Mouse (Mus musculus): ENCODE results near the gene Ccdc180.

The Ccdc180 gene

DNA sequence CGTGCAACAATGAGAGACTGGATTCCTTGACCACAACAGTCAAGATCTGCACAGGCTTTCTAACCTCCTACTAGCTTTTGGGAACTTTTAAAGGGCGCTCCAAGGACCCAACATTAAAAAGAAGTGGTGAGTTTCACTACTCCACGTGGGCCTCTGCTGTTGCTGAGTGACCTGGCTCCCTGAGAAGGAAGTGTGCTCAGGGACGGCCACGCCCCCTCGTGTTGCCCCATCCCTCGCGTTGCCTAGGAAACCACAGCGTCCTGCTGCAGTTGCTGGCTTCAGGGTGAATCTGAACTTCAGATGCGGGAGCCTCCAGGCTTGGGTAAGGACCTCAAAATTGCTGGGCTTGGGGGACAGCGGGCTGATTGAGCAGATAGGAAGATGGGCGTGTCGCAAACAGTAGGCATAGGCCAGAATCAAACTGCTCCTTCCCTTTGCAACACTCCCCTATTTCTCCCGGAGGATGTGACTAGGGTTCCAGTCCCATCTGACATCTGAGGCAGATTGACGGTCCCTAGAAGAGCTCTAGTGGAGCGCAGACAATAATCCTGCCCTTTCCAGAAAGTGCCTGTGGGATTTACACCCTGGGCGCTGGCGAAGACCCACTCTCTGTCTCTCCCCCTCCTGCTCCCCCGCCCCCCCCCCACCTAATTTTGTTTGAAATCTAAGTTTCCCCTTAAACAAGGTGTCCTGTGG lies at the start of gene Ccdc180:
Gene Ccdc180 (plus strand): TSS at position 238 of the 696 bp plus-strand sequence.
- DNase-seq, result peak; percentile 82

DNA sequence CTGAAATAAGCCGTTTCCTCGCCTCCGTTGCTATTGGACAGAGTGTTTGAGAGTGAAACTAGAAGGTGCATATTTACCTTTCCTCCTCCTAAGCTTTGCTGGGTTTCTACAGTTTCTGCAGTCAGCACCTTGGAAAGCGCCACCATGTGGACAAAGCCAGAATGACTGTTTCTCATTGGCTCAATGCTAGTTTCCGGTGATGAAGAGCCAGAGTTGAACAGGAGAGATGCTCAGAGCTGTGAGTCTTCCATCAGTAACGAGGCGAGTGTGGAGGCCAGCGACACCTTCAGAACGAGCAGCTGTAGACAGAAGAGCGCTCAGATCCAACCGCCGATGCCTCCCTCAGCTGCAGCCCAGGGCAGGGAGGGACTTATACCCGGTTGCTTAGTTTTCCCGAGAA lies 45.7 kb upstream of the Ccdc180 start:
- no peak for DNase-seq

DNA sequence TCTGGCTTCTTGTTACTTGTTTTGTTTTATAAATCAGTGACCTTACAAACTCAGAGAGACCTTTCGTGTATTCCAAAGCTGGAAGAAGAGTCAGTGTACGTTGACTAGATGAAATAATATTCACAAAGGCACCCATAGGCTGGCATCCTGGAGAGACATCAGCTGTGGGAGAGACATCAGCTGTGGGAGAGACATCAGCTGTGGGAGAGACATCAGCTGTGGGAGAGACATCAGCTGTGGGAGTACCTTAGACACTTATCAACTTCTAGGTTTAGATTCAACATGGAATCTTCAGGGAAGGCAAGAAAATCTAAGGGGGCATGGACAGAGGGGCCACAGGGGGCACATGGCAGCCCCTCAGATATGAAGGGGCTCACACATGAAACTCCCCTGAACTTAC lies 43.8 kb upstream of the Ccdc180 start:
- no peak for DNase-seq

DNA sequence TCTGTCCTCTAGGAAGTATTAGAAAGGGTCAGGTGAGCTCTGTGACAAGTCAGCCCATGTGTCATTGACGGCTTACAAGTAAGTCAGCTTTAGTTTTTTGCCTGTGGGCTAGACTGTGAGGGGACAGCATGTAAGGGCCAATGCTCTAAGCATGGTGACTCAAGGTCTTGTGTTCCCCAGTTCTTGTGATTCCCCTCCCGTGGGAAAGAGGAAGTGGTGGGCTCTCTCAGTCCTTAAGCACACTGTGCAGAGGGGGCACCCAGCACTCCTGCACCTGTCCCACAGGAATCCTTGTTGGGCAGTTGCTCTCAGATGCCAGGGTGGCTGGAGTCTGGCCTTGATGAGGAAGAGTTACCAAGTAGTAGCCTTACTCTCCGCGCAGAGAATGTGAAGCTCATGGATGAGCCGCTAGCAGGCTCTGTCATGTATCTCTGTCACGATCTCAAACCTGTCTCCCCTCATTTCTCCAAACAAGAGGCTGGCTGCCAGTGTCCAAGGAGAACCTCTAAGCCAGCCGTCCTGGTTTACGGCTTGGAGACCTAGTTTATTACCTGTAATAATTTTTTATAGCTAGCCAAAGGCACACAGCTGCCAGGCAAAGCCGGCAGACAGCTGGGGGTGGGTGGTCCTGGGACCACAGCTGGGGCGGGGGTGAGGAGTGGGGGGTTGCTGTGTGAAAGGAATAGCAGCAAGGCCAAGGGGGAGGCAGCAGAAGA lies 41.8 kb upstream of the Ccdc180 start, which contains the start of gene Stra6l:
Gene Stra6l (plus strand): TSS at position 556 of the 716 bp plus-strand sequence.
- no peak for DNase-seq

DNA sequence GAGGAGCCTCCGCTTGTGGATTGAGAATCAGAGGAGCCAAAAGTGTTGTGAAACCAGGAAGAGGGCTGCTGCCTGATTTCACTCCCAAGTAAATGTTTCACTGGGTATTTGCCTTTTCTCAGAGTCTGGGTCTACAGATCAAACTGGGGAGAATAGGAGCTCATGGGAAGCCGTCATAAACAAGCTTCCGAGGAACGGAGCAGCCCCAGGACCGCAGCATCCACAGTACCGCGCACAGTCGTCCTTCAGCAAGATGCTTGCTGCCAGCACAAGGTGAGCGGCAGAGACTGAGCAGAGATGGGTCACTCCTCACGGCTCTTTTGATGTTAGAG lies 41.3 kb upstream of the Ccdc180 start:
- no peak for DNase-seq

DNA sequence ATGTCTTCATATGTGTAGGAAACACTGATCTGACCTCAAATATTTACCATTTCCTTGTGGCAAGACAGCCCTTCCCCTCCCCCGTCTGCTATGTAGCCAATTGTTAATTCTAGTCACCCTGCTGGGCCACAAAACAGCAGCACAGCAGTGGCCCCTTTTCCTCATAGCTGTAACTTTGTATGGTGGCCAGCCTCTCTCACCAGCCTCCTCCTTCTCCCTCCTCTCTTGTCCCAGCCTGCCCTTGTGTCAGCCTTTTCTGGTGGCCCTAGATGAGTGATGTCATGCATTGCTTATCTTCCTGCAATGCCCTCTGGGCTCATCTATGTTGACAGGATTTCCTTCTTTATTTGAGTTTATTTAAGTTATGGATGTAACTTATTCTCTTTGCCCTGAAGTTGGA lies 40.7 kb upstream of the Ccdc180 start:
- DNase-seq, result no peak

DNA sequence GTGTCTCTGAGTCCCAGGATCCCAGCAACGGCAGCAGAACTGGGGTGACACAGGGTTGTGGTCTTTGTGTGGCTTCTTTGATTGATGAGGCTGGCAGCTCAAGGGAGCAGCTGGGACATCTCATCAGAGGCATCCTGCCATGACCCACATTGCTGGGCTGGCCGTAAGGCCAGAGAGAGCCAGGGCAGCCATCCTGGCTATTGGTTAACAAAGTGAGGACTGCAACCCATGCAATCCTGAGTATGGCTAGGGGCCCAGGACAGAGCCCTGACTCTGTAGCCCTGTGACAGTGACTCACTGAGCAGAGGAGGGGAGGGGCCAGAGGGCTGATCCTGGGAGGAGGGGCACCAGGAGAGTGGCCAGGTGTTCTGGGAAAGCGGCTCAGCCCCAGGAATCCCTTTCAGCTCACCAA lies 38.5 kb upstream of the Ccdc180 start:
- peak; percentile 16 for DNase-seq

DNA sequence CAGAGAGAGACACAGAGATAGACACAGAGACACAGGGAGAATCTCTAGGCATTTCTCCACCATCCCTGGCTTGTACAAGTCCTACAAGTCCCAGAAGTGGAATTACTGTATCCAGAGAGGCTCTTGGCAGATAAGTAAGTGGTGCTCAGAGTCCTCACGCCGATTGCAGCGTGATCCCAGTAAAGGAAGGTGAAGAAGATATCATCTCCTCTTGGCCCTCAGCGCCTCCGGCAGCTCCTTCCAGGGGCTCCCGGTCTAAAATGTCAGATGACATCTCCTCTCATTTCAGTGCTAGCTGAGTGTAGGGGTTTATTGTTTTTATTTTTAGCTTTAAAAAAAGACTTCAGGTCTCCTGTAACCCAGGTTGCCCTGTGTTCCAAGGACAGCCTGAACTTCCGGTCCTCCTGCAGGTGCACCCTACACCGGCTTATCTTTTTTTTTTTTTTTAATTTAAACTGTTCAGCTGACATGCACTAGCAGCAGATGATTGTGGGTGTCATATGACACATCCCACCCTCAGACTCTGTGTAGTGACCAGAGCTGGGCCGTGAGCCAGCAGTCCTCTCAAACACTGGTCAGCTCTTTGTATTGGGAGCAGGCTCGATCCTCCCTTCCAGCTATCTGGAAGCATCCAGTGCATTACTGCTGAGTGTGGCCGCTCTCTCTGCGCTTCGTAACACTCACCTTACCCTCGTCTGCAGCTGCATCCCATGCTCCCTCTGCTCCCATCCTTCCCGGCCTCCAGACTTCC lies 36.4 kb upstream of the Ccdc180 start:
- no peak for DNase-seq

DNA sequence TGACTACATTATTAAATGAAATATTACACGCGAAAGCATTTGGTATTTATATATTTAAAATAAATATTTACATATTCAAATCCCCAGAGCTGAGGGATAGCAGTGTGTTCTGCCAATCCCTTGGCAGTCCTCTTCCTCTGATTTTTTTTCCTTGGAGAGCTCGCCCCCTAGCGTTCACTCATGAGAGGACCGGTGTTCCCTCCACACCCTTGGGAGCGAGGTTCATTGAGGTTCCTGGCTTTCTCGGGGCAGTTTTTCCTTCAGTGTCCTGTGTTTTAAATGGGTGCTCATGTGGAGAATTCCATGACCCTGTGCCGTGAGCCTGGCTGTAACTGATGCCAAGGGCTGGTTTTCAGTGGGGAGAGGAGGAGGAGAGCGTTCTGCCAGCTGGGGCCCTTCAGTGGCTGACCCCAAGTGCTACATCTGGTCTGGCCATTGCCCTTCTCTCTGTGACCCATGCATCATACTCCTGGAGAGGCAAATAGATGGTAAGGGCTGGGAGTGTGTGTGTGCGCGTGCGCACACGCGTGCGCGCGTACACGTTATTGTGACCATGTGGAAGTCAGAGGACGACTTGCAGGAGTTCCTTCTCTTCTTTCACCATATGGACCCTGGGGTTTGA lies 34.2 kb upstream of the Ccdc180 start:
- DNase-seq, result peak; percentile 24

DNA sequence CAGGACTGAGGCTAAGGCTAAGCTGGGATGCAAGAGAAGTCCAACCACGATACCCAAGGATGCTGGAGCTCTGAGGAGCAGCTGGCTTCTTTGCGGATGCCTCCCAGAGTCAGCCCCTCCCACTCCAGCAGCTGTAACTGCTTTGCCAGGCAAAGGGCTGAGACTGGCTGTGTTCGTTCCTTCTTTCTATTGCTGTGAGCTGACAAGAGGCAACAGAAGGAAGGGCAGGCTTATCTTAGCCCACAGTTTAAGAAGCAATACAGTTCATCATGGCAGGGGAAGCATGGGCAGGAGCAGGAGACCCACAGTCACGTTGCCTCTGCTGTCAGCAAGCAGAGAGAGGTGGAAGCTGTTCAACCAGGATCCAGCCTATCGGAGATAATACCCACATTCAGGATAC lies 28.9 kb upstream of the Ccdc180 start:
- no peak for DNase-seq

DNA sequence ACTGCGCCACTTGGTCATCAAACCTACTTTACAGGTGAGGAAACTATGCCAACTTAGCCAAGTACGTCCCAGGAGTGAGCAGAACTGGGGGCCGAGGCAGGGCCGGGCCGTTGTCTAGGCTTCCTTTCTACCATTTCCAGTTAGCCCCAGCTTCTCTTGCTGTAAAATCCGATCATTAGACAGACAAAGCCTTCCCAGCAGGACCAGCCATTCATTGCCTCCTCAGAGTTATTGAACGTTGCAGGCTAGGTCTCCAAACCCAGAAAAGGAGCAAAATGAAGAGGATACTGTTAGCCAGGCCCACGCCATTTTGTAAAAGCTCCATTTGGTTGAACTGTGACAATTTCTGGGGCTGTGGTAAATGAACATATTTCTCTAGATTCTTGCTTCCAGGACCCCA lies 22.7 kb upstream of the Ccdc180 start:
- DNase-seq, result no peak

DNA sequence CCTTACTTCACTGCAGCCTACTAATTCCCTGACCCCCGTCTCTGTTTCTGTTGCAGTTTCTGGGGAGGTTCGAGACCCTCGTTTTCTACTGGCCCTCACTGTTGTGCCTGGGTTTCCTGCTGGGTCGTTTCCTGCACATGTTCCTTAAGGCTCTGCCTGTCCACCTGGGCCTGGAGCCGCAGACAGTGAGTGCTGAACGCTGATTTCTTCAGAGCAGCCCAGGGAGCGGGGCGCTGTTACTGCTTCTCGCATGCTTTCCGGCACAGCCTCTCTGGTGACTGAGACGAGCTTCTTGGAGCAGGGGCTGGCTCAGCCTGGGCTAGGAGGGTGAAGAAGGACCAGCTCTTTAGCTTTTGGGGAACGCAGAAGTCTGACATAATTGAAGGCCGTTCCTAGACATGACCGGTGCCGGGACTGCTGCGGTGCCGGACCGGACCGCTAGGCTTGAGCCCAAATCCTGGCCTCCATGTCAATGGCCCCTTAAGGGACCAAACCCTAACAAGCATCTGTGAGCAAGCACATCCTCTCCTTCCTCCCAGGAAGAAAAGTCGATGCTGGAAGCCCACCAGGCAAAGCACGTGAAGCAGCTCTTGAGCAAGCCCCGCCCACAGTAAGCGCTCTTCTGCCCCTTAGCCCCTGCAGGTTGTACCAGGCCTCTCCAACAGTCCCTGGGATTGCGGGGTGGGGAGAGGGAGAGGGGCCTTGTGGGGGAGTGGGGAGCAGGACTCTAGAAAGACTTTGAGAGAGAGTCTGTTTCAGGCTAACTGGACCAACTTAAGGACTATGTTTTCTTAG lies 20.9 kb upstream of the Ccdc180 start:
- DNase-seq, result no peak

DNA sequence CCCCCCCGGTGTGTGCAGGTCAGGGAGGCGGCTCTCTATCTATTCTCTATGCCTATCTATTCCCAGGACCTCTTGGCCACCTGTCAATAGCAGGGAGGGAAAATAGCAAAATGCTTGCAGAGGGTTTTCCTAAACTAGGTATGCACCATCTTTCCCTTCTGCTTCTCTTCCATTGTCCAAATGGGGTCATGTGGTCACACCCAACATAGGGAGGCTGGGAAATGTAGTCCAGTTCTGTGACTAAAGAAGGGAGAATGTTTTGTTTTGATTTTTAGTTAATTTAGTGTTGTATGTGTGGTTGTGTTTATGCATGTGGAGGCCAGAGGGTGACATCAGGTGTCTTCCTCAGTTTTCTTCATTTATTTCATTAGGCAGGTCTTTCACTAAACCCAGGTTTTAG lies 18.0 kb upstream of the Ccdc180 start:
- no peak for DNase-seq

DNA sequence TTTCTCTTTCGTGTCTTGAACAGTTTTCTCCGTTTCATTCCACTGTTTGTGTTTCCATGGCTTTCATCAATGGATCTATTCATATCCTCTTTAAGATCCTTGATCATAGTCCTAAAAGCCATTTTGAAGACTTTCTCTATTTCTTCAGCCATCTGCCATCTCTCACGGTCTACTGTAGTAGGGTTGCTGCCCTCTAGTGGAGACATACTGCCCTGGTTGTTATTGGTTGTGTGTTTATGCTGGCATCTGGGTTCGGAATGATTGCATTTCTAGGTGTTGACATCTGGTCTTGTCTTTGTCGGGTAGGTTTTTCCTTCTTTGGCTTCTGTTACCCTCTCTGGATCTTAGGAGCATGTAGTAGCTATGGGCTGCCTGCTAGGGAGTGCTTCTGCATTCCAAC lies 11.2 kb upstream of the Ccdc180 start:
- DNase-seq, result peak; percentile 13

DNA sequence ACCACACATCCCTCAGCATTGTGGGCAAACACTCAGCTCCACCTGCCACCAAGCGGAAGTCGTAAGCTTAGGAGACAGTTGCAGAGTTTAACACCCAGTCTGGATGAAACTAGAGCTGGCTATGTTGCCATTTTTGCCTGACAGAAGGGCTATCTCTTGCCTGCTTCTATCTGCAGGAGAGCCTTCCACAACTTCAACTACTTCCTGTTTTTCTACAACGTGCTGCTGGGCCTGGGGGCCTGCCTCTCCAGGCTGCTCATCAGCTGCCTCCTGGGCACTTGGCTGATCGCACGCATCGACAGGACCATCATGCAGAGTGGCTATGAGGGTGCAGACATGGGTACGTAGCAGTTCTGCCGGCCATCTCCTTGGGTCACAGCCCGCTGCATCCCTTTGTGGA lies 7.6 kb upstream of the Ccdc180 start:
- no peak for DNase-seq

DNA sequence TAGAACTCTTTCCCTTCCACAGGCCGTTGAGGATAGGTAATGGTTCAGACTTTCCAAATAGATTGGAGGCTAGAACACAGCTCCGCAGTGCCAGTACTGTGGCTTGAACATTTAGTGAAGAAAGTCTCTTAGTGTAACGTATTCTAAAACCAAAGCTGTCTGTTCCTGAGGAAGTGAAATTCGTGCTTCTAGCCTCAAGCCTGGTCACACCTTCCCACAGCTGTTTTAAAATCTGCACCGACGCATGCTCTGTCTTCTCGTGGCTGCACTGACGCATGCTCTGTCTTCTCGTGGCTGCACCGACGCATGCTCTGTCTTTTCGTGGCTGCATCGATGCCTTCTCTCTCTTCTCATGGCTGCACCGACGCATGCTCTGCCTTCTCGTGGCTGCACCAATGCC lies 6.9 kb upstream of the Ccdc180 start:
- no peak for DNase-seq

DNA sequence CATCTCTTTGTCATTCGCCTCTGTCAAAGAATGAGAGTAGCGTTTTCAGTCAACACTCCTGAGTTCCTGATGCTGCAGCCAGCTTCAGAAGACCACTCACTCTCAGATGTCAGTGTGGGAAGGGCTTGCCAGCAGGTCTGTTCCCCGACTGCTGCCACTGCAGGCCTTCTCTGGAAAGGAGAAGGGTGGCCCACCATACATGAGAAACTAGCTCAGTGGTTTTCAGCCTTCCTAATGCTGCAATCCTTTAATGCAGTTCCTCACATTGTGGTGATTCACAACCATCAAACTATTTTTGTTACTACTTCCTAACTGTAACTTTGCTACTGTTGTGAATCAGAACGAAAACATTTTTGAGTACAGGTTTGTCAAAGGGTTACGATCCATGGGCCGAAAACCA lies 616 bp upstream of the Ccdc180 start:
- DNase-seq, result no peak

DNA sequence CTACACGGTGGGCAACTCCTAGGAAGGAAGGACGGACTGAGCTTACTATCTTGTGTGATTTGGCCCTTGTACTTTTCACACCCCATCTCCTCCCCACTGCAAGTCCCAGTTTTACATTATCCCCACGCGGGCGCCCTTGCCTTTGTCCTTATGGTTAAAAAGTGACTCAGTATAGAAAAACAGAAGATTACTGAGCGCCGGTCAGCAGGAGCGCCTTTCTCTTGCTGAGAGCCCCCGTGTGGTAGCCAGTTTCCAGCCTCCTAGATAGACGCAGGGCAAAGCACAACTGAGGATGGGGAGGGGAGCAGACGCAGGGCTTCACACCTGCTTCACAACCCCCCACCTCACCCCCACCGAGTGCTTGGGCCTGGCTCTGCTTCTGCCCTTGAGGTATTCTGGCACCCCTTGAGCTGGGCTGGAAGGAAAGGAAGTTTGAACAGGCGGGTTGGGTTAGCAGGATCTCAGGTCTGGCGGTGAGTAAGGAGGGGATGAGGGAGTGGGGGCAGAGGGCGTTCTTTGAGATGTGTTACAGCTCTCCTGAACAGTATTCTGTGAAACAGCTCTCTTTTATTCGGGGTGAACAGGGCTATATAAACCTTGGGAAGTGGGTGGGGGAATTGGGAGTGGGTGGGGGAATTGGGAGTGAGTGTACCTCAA lies 6.5 kb downstream of the Ccdc180 start:
- DNase-seq, result no peak

DNA sequence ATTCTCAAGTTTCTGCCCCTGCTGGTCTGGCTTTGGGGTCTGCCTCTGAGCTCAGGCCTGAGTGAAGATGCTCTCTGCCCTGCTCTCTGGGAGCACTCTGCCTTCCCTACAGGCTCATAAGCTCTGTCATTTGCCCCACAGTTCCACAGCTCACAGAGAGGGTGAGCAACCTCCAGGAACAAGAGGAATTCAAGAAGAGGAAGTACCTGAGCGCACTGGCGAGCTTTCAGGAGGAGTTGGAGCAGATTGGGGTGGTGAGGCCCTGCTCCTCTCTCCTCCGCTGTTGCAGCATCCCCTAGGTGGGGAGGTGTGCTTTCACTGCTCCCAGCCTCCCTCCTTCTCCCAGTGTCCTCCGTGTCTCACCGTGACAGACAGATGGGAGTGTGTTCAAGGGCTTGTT lies 8.3 kb downstream of the Ccdc180 start:
- no peak for DNase-seq

DNA sequence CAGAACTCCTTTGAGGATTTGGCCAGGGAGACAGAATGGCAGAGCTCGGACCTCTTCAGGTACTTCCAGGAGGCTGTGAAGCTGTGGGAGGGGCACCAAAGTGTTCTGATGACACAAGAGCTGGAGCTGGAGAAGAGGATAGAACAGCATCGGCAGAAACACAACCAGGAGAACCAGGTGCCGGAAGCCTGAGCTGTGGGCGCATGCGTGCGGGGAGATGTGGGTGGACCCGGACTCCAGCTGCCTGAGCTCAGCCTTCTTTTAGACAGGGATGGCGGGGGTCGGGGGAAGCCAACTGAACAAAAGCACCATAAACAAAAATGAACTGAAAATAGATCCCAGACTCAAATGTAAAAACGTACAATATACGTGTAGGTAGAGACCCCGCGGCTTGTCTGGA lies 19.2 kb downstream of the Ccdc180 start:
- DNase-seq, result peak; percentile 30

DNA sequence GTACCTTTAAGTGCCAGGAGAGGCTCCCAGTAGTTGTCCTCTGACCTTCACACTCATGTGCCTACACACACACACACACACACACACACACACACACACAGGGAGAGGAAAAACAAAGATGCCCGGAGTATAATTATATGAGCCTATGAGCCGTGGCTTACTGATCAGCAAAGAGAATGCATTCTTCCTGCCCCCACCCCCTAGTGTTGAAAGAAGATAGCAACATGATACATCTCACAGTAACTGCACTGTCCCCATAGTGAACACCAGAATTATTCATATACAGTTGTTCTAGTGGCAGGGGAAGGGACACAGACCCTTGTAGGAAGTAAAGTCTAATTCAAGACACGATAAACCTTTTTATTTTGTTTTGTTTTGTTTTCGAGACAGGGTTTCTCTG lies 19.8 kb downstream of the Ccdc180 start:
- DNase-seq, result no peak

DNA sequence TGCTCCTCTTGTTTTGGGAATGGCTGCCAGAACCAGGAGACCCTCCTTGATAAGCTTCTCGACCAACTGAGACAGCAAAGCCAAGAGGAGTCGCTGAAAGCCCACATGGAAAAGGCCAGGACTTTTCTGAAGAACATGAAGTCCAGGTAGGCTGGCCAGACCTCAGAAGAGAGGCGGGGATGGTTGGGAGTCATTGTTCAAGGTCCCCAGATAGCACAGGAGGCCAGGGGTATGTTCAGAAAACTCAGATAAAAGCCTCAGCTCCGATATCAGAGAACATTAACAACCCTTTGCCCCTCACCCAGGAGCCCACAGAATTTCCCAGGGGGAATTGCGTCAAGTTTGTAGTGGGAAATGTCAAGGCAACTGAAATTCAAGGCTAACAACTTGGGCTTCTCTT lies 21.2 kb downstream of the Ccdc180 start:
- no peak for DNase-seq

All from layer of hippocampus, adult 9-11 months (tissue).